Mouse (Mus musculus) intestine, embryonic 16.5 days (tissue): ENCODE results near the gene Tnnt3. TPM values are rescaled to one million over a fixed set of nuclear protein-coding genes. Genes with fewer than 3 reads are reported as not detected.
A peak's percentile ranks its signal among the peaks of the same experiment; 100 is the strongest.

ENCODE experiments used
- ATAC-seq: fragments of 200-750 bp; cut with Nextera tagmentation; 2 replicates; pipeline ENCODE4 v1.8.0; 2017; ENCODE audit warnings: moderate TSS enrichment, moderate library complexity
- H3K27ac ChIP-seq: fragments of 300-500 bp; sonication (generic); 2 replicates; pipeline ENCODE4 v1.5.1; 2014; ENCODE audit warnings: mild to moderate bottlenecking, low read length
- H3K27me3 ChIP-seq: fragments of 300-500 bp; sonication (generic); replicated peaks from 2 replicates; pipeline ENCODE4 v1.6.1; 2014; ENCODE audit warnings: low read length, control low read depth, mixed read lengths; ENCODE audit not compliant: control insufficient read depth, insufficient read depth
- H3K36me3 ChIP-seq: fragments of 300-500 bp; sonication (generic); 2 replicates; pipeline ENCODE4 v1.6.1; 2014; ENCODE audit warnings: low read length, control low read depth; ENCODE audit not compliant: control insufficient read depth, insufficient read depth
- H3K4me1 ChIP-seq: fragments of 300-500 bp; sonication (generic); 2 replicates; pipeline ENCODE4 v1.6.1; 2014; ENCODE audit warnings: low read length, control low read depth, mixed read lengths; ENCODE audit not compliant: control insufficient read depth, insufficient read depth
- H3K4me2 ChIP-seq: fragments of 300-500 bp; sonication (generic); 2 replicates; pipeline ENCODE4 v1.6.1; 2014; ENCODE audit warnings: low read depth, low read length, control low read depth
- H3K4me3 ChIP-seq: fragments of 300-500 bp; sonication (generic); 2 replicates; pipeline ENCODE4 v1.5.1; 2014; ENCODE audit warnings: mild to moderate bottlenecking, low read length
- H3K9ac ChIP-seq: fragments of 300-500 bp; sonication (generic); 2 replicates; pipeline ENCODE4 v1.6.1; 2014; ENCODE audit warnings: low read depth, low read length
- H3K9me3 ChIP-seq: fragments of 300-500 bp; sonication (generic); 2 replicates; pipeline ENCODE4 v1.6.1; 2016; ENCODE audit warnings: low read length, control low read depth; ENCODE audit not compliant: control insufficient read depth
- WGBS: fragments of 180-500 bp; shearing (Covaris S2); extraction: QIAGEN DNeasy Blood & Tissue Kit; methylation state at CpG from one replicate; pipeline ENCODE4 v1.1.7; 2014; 5-methylcytosine and 5-hydroxymethylcytosine counted together
- polyA plus RNA-seq: library from polyadenylated mRNA; unstranded; fragments of >200 nt; fragmentation: Nextera tagmentation; extraction: Ambion mirVana; gene quantifications from 2 replicates; pipeline ENCODE4 v1.2.1, GENCODE M21; 2015

The Tnnt3 gene
- polyA plus RNA-seq, 1 experiment from 2014 or later: 2.1 TPM

GRCm38 (mm10) chr7:142551691-142552090 lies 53.1 kb downstream of the Tnnt3 start:
- peaks cover 42% of the 10 kb centered on the region for H3K4me1 ChIP-seq
- WGBS: 96% methylated on average over 5 of the region's 5 CpGs
- no peak overlapping the region for H3K4me3 ChIP-seq
- no peak overlapping the region for H3K4me2 ChIP-seq
- H3K9ac ChIP-seq: no peak overlapping the region
- H3K36me3 ChIP-seq: no peaks in the 10 kb centered on the region
- H3K9me3 ChIP-seq: no peaks in the 10 kb centered on the region
- no peaks in the 10 kb centered on the region for H3K27me3 ChIP-seq
- H3K27ac ChIP-seq: no peak overlapping the region
- ATAC-seq: no peak

GRCm38 (mm10) chr7:142552591-142553416 lies 54.2 kb downstream of the Tnnt3 start:
- H3K9me3 ChIP-seq: no peaks in the 10 kb centered on the region
- H3K27me3 ChIP-seq: no peaks in the 10 kb centered on the region
- peak overlapping the region; percentile 54 for H3K9ac ChIP-seq
- no peak overlapping the region for H3K4me3 ChIP-seq
- peak overlapping the region; percentile 73 for H3K27ac ChIP-seq
- H3K36me3 ChIP-seq: no peaks in the 10 kb centered on the region
- H3K4me1 ChIP-seq: peaks cover 47% of the 10 kb centered on the region
- no peak overlapping the region for H3K4me2 ChIP-seq
- whole genome bisulfite sequencing: 37% methylated on average over 13 of the region's 13 CpGs
- peak; percentile 29; the same call in 1 of the 2 replicates for ATAC-seq

DNA sequence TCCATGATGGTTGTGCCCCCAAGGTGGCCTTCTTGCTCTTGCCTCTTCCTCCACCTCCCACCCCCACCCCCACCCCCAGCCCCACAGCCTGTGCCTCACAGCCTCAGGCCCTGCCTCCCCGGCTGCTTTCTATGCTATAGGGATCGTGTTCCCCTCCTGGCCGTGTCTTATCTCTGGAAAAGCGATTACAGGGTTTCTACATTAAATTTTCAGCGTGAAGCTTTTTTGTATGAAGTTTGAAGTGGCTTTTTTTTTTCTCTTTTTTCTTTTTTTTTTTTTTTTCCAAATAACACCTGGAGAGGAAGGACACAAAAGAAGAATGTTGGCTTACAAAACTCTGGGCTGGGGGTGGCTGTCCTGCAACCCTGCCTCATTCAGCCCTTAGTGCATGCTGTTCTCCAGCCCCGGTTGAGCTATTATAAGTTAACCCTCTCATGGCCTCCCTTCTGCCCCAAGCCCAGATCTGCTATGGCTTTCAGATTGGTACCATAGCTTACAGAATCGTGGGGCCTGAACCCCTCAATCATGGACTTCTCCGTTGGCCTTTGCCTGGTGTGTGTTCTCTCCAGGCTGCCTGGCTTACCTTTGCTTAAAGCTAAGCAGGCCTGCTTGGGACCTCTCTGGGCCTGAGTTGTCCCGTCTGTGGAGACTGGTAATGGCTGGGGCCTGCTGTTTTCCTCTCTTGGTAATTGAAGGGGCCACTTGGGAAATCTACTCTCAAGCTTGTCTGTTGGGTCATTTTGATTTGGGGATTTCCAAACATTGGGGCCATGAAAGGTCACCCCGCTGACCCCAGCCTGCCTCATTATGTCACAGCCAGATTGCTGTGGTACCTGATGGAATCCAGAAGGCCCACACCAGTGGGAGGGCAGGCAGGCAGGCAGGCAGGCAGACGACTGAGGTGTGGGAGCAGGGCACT lies 55.0 kb downstream of the Tnnt3 start:
- no peak overlapping the region for H3K4me3 ChIP-seq
- peaks cover 44% of the 10 kb centered on the region for H3K4me1 ChIP-seq
- H3K9me3 ChIP-seq: no peaks in the 10 kb centered on the region
- H3K9ac ChIP-seq: peak overlapping the region; percentile 54; the same call in 1 of the 2 replicates
- H3K36me3 ChIP-seq: no peaks in the 10 kb centered on the region
- H3K27me3 ChIP-seq: no peaks in the 10 kb centered on the region
- H3K4me2 ChIP-seq: no peak overlapping the region
- peak overlapping the region; percentile 74 for H3K27ac ChIP-seq
- WGBS: 26% methylated on average over 11 of the region's 11 CpGs
- no peak for ATAC-seq

DNA sequence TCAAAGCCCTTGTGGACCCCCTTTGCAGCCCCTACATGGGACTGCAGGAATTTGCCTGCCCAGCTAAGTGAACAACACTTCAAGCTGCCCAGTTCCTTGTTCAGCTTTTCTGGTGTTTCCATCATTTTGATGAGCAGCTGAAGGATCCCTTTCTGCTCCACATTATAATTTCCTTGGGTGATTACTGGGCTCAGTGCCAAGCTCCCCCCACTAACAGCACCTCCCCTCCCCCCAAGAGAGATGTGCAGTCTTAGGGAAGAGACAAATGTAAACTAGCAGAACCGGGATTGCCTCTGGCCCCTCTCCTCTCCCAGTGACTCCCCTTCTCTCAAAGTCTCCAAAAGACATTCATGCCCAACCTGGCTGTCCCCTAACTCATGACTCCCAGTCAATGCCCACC lies 56.0 kb downstream of the Tnnt3 start:
- H3K36me3 ChIP-seq: no peaks in the 10 kb centered on the region
- no peaks in the 10 kb centered on the region for H3K9me3 ChIP-seq
- ATAC-seq: no peak
- whole genome bisulfite sequencing: 12% methylated on average over 1 of the region's 1 CpGs
- H3K27me3 ChIP-seq: no peaks in the 10 kb centered on the region
- peaks cover 44% of the 10 kb centered on the region for H3K4me1 ChIP-seq
- H3K4me2 ChIP-seq: no peak overlapping the region
- H3K4me3 ChIP-seq: no peak overlapping the region
- peak overlapping the region; percentile 74 for H3K27ac ChIP-seq
- H3K9ac ChIP-seq: peak overlapping the region; percentile 2; the same call in 1 of the 2 replicates

DNA sequence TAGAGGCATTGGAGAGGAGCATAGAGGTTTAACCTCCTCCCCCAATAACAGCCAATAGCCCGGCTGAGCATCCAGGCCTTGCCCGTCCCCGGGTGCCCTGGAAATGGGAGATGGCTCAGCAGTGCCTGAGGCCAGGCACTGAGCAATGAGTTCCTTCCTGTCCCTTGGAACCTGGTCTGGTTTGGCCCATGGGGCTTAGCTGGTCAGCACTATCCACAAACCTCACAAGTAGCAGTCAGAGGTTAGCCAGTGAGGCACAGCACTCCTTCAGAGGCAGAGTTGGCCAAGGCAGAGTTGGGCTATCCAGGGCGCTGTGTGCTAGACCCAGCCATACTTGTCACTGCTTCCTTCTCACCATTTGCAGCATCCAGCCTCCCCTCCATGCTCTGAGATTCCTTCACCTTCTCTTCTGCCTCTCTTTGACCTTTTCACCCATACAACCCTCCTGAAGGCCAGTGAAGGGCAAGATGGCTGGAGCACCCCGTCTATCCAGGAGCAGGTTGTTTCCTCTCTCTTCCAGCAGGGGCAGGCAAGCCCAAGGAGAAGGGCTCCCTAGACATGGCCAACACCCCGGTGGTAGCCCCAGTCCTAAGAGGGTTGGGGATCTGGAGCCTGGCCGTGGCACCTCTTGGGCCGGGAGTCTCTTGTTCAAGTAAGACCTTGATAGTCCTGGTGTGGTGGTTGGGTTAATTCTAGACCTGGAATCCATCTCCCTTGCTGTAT lies 56.9 kb downstream of the Tnnt3 start:
- Histone ChIP-seq H3K27me3 (no peaks in the 10 kb centered on the region), H3K4me1 (peaks cover 48% of the 10 kb centered on the region), H3K27ac (0 out of 2 replicates have a peak overlapping the region, but pooled peaks have one; percentile 20), H3K9ac (no peak overlapping the region), H3K36me3 (no peaks in the 10 kb centered on the region), H3K4me2 (no peak overlapping the region), H3K4me3 (no peak overlapping the region), H3K9me3 (no peaks in the 10 kb centered on the region)
- WGBS: 88% methylated on average over 8 of the region's 8 CpGs
- no peak for ATAC-seq

DNA sequence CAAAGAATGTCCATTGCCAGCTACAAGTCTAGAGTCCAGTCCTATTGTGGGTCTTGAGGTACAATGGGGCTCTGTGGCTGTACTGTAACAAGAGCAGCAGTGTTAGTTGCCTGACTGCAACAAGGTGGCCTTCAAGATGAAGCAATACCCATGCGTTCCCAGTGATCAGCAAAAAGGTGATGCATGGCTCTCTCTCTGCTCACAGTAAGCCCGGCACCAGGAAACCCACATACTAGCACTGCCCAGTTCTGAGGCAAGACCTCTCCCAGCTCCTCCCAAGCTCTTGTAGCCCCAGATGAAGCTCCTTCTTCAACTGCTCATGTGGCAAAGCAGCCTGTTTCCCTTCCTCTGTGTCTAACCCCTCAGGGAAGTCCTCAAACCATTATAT lies 57.4 kb downstream of the Tnnt3 start:
- WGBS: 84% methylated on average over 2 of the region's 2 CpGs
- peaks cover 53% of the 10 kb centered on the region for H3K4me1 ChIP-seq

DNA sequence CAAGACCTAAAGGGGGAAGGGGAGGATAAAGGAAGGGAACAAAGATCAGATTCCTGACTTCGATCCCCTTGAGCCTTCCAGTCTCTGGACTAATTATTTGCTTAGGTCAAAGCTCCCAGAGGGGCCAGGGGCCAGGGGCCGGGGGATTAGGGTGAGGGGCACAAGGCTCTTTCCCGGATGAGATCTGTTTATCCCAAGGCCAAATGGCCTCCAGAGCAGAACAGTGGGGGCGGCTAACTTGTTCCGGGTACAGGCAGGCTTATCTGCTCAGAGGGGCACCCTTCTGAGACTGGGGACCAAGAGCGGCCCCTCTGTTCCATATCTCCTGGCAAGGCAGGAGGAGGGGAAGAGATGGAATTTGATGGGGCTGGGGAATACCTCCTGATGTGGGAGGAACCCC lies 59.1 kb downstream of the Tnnt3 start:
- Histone ChIP-seq H3K36me3 (no peaks in the 10 kb centered on the region), H3K9ac (no peak overlapping the region), H3K27ac (peak overlapping the region; percentile 46; the same call in 1 of the 2 replicates), H3K27me3 (no peaks in the 10 kb centered on the region), H3K4me1 (peaks cover 64% of the 10 kb centered on the region), H3K4me3 (no peak overlapping the region), H3K9me3 (no peaks in the 10 kb centered on the region), H3K4me2 (no peak overlapping the region)
- WGBS: 31% methylated on average over 6 of the region's 6 CpGs
- ATAC-seq: peak; percentile 56

More for the DNA sequence above, 57.4 kb downstream of the Tnnt3 start:
- Histone ChIP-seq H3K27me3 (no peaks in the 10 kb centered on the region), H3K27ac (peak overlapping the region; percentile 52; the same call in 1 of the 2 replicates), H3K9ac (no peak overlapping the region; the same call in 1 of the 2 replicates), H3K4me2 (no peak overlapping the region), H3K36me3 (no peaks in the 10 kb centered on the region), H3K4me3 (no peak overlapping the region), H3K9me3 (no peaks in the 10 kb centered on the region)
- no peak for ATAC-seq

GRCm38 (mm10) chr7:142558511-142559146 lies 60.0 kb downstream of the Tnnt3 start:
- Histone ChIP-seq H3K27me3 (no peaks in the 10 kb centered on the region), H3K4me3 (no peak overlapping the region), H3K4me2 (no peak overlapping the region), H3K4me1 (peaks cover 65% of the 10 kb centered on the region), H3K9ac (no peak overlapping the region), H3K27ac (peak overlapping the region; percentile 46; the same call in 1 of the 2 replicates), H3K36me3 (no peaks in the 10 kb centered on the region), H3K9me3 (no peaks in the 10 kb centered on the region)
- ATAC-seq: no peak
- WGBS: 85% methylated on average over 9 of the region's 9 CpGs
